Mouse (Mus musculus): ENCODE measurements around the gene Zfyve26. TPM values are rescaled to one million over a fixed set of nuclear protein-coding genes. Genes with fewer than 3 reads are reported as not detected.

Gene Zfyve26
- polyA plus RNA-seq (2012; rRNA removed): 32.1 and 38.4 TPM in 2 replicates

DNA sequence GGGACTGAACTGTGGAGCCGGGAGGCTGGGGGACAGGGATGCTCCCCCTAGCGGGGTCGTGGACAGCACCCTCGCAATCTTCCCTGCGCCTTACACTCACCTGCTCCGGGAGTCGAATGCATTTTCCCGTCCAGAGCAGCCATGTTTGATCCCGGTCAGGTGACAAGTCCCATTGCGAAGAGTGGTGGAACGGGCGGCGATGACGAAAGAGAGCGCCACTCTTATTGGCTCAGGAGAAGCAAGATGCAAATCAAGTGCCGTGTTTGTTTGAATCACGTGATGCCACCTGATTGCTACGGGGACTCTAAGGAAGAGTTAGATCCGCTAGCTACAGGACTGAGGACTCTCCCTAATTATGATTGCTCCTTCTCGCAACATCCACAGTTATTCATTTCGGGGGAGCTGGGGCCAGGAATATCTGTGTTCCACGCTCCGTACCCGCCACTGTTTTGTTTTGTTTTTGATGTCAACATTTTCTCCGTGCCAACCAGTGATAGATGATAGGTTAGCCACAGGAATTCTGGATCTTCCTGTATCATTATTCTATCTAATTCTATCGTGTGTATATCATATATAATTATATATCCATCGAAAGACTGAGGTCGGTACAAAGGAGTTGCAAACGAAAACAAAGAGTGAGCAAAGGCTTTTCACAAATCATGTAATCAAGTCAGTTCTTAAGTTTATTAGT is at the start of gene Zfyve26:
TSS of gene Zfyve26 (minus strand) at position 179 of the 691 bp plus-strand sequence.
- TF ChIP-seq POLR2A (IDR thresholded peaks at IDR 0.05; ENCODE audit: borderline replicate concordance, insufficient read depth, low read length) (peak; percentile 85; the same call in 1 of the 2 replicates), CTCF (IDR thresholded peaks at IDR 0.05; ENCODE audit: borderline replicate concordance, insufficient read depth, low read depth, low read length) (no peak)
- peak; percentile 93 to 96 for DNase-seq
- Histone ChIP-seq H3K4me3 (replicated peaks; ENCODE audit: insufficient read depth, low read depth, low read length) (peak within 1 kb of the TSS; percentile 75), H3K4me1 (ENCODE audit: control insufficient read depth, insufficient read depth, low read length) (no peaks in the 10 kb centered on the region), H3K27ac (ENCODE audit: insufficient read depth, low read length) (no peak within 1 kb of the TSS), H3K27me3 (ENCODE audit: control insufficient read depth, insufficient read depth, low read length) (no peaks in the 10 kb centered on the region)
- WGBS: under 1% methylated on average over 29 of the region's 29 CpGs

DNA sequence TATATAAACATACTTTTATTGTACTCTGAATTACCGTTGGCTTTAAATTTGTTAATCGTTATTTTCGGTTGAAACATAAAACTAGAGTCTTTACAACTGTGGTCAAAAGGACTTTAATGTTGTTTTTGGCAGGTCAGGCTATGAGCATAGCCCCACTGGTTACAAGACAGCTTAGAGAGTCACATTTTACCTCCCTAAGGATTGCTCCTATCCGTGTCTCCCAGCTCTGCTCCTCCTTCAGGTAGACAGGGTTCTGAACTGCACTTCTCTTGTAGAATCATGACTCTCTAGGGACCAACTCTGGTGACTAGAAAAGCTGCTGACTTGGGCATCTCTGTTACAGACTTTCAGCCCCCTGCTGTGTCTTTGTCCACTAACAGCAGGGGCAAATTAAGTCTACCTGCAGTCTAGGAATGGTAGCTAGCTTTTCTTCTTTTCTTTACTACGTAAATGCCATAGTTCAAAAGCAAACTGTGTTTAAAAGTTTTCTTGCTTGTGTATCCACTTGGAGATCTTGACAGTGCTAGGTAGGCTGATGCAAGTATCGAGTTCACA is 45.3 kb upstream of the Zfyve26 start:
- 75% methylated on average over 6 of the region's 6 CpGs for WGBS
- no peak overlapping the region for H3K4me3 ChIP-seq (replicated peaks; ENCODE audit: insufficient read depth, low read depth, low read length)
- no peaks in the 10 kb centered on the region for H3K27me3 ChIP-seq (ENCODE audit: control insufficient read depth, insufficient read depth, low read length)
- no peak for TF ChIP-seq POLR2A (IDR thresholded peaks at IDR 0.05; ENCODE audit: borderline replicate concordance, insufficient read depth, low read length)
- TF ChIP-seq CTCF (IDR thresholded peaks at IDR 0.05; ENCODE audit: borderline replicate concordance, insufficient read depth, low read depth, low read length): no peak
- no peak overlapping the region for H3K27ac ChIP-seq (ENCODE audit: insufficient read depth, low read length)
- DNase-seq: no peak
- no peaks in the 10 kb centered on the region for H3K4me1 ChIP-seq (ENCODE audit: control insufficient read depth, insufficient read depth, low read length)

DNA sequence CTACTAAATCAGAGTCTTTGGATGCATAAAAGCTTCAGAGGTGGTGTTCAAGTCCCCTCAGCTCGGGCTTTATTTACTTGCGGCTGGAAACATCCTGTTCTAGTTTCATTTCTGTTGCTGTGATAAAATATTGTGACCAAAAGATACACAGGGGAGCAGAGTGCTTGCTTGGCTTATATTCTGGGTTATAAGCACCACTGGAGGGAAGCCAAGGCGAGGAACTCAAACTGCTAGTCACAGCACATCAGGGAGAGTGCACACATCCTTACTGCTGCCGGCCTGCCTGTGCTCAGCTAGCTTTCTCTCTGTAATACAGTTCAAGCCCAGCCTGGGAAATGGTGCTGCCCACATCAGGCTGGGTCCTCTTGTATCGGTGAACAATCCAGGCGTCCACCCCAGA is 44.4 kb upstream of the Zfyve26 start:
- WGBS: 79% methylated on average over 6 of the region's 6 CpGs
- no peaks in the 10 kb centered on the region for H3K27me3 ChIP-seq (ENCODE audit: control insufficient read depth, insufficient read depth, low read length)
- H3K4me3 ChIP-seq (replicated peaks; ENCODE audit: insufficient read depth, low read depth, low read length): no peak overlapping the region
- DNase-seq: no peak
- H3K4me1 ChIP-seq (ENCODE audit: control insufficient read depth, insufficient read depth, low read length): no peaks in the 10 kb centered on the region
- no peak overlapping the region for H3K27ac ChIP-seq (ENCODE audit: insufficient read depth, low read length)
- TF ChIP-seq CTCF (IDR thresholded peaks at IDR 0.05; ENCODE audit: borderline replicate concordance, insufficient read depth, low read depth, low read length): no peak
- TF ChIP-seq POLR2A (IDR thresholded peaks at IDR 0.05; ENCODE audit: borderline replicate concordance, insufficient read depth, low read length): no peak

DNA sequence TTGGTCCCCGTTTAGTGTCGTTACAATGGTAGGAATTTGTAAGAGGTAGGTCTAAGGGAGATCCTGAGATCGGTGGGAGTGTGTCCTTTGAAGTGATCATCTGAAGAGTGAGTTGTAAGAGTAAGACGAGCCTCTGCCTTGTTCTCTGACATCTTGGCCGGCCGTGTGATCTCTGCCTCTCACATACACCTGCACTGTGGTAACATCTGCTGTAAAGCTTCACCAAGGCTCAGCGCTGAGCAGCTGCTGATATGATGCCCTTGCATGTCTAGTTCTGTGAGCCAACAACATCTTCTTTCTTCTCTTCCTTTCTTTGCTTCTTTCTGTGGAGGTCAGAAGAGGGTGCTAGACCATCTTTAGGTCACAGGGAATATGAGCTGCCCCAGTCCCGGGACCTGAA is 42.7 kb upstream of the Zfyve26 start:
- Histone ChIP-seq H3K27ac (ENCODE audit: insufficient read depth, low read length) (no peak overlapping the region), H3K4me1 (ENCODE audit: control insufficient read depth, insufficient read depth, low read length) (no peaks in the 10 kb centered on the region), H3K27me3 (ENCODE audit: control insufficient read depth, insufficient read depth, low read length) (no peaks in the 10 kb centered on the region), H3K4me3 (replicated peaks; ENCODE audit: insufficient read depth, low read depth, low read length) (no peak overlapping the region)
- no peak for TF ChIP-seq POLR2A (IDR thresholded peaks at IDR 0.05; ENCODE audit: borderline replicate concordance, insufficient read depth, low read length)
- TF ChIP-seq CTCF (IDR thresholded peaks at IDR 0.05; ENCODE audit: borderline replicate concordance, insufficient read depth, low read depth, low read length): no peak
- 82% methylated on average over 8 of the region's 8 CpGs for WGBS
- DNase-seq: no peak

DNA sequence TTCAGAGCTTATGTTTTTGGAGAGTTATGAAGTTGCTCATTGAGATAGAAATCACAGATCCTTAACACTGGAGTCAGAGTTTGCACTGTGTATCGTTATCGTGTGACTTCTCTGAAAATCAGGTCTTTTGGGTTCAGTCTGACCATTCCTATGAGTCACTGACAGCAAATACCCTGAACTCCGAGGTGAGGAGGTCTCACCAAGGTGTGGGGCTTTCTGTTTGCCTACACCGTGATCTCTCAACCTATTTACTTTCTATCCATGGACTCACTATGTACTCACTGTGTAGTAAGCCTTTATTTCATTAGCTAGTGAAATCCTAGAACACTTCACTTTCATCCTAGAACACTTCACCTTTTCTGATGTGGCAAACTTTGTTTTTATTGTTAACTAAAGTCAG is 35.6 kb upstream of the Zfyve26 start:
- WGBS: 89% methylated on average over 4 of the region's 4 CpGs
- Histone ChIP-seq H3K4me1 (ENCODE audit: control insufficient read depth, insufficient read depth, low read length) (no peaks in the 10 kb centered on the region), H3K27ac (ENCODE audit: insufficient read depth, low read length) (no peak overlapping the region), H3K27me3 (ENCODE audit: control insufficient read depth, insufficient read depth, low read length) (no peaks in the 10 kb centered on the region), H3K4me3 (replicated peaks; ENCODE audit: insufficient read depth, low read depth, low read length) (no peak overlapping the region)
- no peak for DNase-seq
- TF ChIP-seq POLR2A (IDR thresholded peaks at IDR 0.05; ENCODE audit: borderline replicate concordance, insufficient read depth, low read length): no peak
- TF ChIP-seq CTCF (IDR thresholded peaks at IDR 0.05; ENCODE audit: borderline replicate concordance, insufficient read depth, low read depth, low read length): no peak

DNA sequence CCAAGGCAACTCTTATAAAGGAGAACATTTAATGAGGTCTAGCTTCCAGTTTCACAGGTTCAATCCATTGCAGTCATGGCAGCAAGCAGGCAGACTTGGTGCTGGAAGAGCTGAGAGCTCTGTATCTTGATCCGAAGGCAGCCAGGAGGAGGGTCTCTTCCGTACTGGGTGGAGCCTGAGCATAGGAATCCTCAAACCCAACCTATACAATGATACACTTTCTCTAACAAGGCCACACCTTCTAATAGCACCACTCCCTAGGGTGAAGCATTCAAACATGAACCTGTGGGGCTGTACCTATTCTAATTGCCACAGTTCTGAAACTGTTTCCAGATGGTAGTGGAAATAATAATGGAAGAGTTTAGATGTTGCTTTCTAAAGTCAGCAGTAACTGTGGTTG is 34.5 kb upstream of the Zfyve26 start:
- no peaks in the 10 kb centered on the region for H3K4me1 ChIP-seq (ENCODE audit: control insufficient read depth, insufficient read depth, low read length)
- no peak overlapping the region for H3K27ac ChIP-seq (ENCODE audit: insufficient read depth, low read length)
- H3K4me3 ChIP-seq (replicated peaks; ENCODE audit: insufficient read depth, low read depth, low read length): no peak overlapping the region
- TF ChIP-seq CTCF (IDR thresholded peaks at IDR 0.05; ENCODE audit: borderline replicate concordance, insufficient read depth, low read depth, low read length) (no peak), POLR2A (IDR thresholded peaks at IDR 0.05; ENCODE audit: borderline replicate concordance, insufficient read depth, low read length) (no peak)
- 87% methylated on average over 2 of the region's 2 CpGs for WGBS
- DNase-seq: no peak
- no peaks in the 10 kb centered on the region for H3K27me3 ChIP-seq (ENCODE audit: control insufficient read depth, insufficient read depth, low read length)

DNA sequence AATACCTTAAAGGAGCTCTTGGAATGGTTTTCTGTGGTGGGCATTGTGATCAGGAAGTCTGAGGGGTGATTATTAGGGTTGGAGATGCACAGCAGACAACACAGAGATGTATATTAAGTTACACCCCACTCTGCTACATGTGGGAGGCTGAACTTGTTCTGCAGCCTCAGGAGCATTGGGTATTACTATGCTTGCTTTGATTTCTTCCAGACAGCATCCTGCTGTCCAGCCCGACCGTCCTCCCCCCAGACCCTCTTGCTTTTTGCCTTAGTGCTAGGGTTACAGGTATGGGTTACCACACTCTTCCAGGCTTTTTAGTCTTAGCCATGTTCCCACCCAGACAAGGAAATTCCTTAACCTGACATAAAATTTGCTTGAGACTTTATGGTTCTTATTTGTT is 31.8 kb upstream of the Zfyve26 start:
- TF ChIP-seq CTCF (IDR thresholded peaks at IDR 0.05; ENCODE audit: borderline replicate concordance, insufficient read depth, low read depth, low read length) (no peak), POLR2A (IDR thresholded peaks at IDR 0.05; ENCODE audit: borderline replicate concordance, insufficient read depth, low read length) (no peak)
- Histone ChIP-seq H3K27me3 (ENCODE audit: control insufficient read depth, insufficient read depth, low read length) (no peaks in the 10 kb centered on the region), H3K4me3 (replicated peaks; ENCODE audit: insufficient read depth, low read depth, low read length) (no peak overlapping the region), H3K4me1 (ENCODE audit: control insufficient read depth, insufficient read depth, low read length) (no peaks in the 10 kb centered on the region), H3K27ac (ENCODE audit: insufficient read depth, low read length) (no peak overlapping the region)
- no peak for DNase-seq
- 95% methylated on average over 2 of the region's 2 CpGs for WGBS

DNA sequence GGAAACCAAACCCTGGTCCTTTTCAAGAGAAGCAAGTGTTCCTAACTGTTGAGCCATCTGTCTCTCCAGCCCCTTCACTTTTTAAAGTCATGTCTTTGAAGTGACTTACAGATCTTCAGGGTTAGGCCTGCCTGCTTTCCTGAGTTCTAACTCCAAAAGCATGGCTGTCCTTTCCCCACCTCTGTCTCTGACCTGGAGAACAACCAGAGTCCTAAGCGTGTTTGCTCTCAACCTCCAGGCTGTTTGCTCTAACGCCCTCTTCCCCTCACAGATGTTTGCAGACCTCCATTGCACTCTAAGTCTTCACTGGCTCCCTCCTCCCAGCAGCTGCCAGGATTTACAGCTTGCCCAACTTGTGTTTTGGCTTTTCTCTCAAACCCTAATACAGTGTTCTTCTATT is 30.6 kb upstream of the Zfyve26 start:
- no peak for TF ChIP-seq POLR2A (IDR thresholded peaks at IDR 0.05; ENCODE audit: borderline replicate concordance, insufficient read depth, low read length)
- no peak for TF ChIP-seq CTCF (IDR thresholded peaks at IDR 0.05; ENCODE audit: borderline replicate concordance, insufficient read depth, low read depth, low read length)
- H3K27me3 ChIP-seq (ENCODE audit: control insufficient read depth, insufficient read depth, low read length): no peaks in the 10 kb centered on the region
- WGBS: 76% methylated on average over 2 of the region's 2 CpGs
- no peaks in the 10 kb centered on the region for H3K4me1 ChIP-seq (ENCODE audit: control insufficient read depth, insufficient read depth, low read length)
- H3K4me3 ChIP-seq (replicated peaks; ENCODE audit: insufficient read depth, low read depth, low read length): no peak overlapping the region
- no peak overlapping the region for H3K27ac ChIP-seq (ENCODE audit: insufficient read depth, low read length)
- no peak for DNase-seq
